Mouse (Mus musculus) CH12.LX (cell line): Measurements from ENCODE around the gene Gm11492.

Experiments
- CHD1 ChIP-seq: IDR thresholded peaks from 2 replicates; pipeline ENCODE4 v1.6.1; 2012; ENCODE audit warnings: low read depth, low read length, improper control_type of control experiment, inconsistent platforms
- CTCF ChIP-seq, 2 experiments: IDR thresholded peaks in 1 of 2; conservative IDR thresholded peaks in 1 of 2; 2 replicates each; pipeline ENCODE4 v1.5.1; 2011 to 2012; ENCODE audit warnings: low read depth in 2 of 2, low read length in 2 of 2, improper control_type of control experiment in 1 of 2, inconsistent platforms in 1 of 2, mild to moderate bottlenecking in 1 of 2, moderate library complexity in 1 of 2
- EP300 ChIP-seq: IDR thresholded peaks from 2 replicates; pipeline ENCODE4 v1.6.1; 2011; ENCODE audit warnings: low read length, improper control_type of control experiment
- GABPA ChIP-seq: IDR thresholded peaks from 2 replicates; pipeline ENCODE4 v1.6.1; 2012; ENCODE audit warnings: low read depth, low read length, improper control_type of control experiment, inconsistent platforms; ENCODE audit not compliant: insufficient replicate concordance
- HCFC1 ChIP-seq: IDR thresholded peaks from 2 replicates; pipeline ENCODE4 v1.6.1; 2012; ENCODE audit warnings: low read depth, mild to moderate bottlenecking, inconsistent platforms, low read length, improper control_type of control experiment
- IRF4 ChIP-seq: IDR thresholded peaks from 2 replicates; pipeline ENCODE4 v1.6.1; 2014; ENCODE audit warnings: low read depth, mild to moderate bottlenecking, inconsistent platforms, low read length, improper control_type of control experiment
- MAFK ChIP-seq: IDR thresholded peaks from 2 replicates; pipeline ENCODE4 v1.6.1; 2011; ENCODE audit warnings: low read length, improper control_type of control experiment; ENCODE audit not compliant: insufficient replicate concordance
- MYC ChIP-seq: IDR thresholded peaks from 2 replicates; pipeline ENCODE4 v1.6.1; 2011; ENCODE audit warnings: low read depth, mild to moderate bottlenecking, improper control_type of control experiment, low read length
- POLR2A ChIP-seq: IDR thresholded peaks from 2 replicates; pipeline ENCODE4 v1.6.1; 2011; ENCODE audit warnings: low read depth, mild to moderate bottlenecking, improper control_type of control experiment, low read length
- RAD21 ChIP-seq: IDR thresholded peaks from 2 replicates; pipeline ENCODE4 v1.6.1; 2011; ENCODE audit warnings: low read depth, mild to moderate bottlenecking, low read length, improper control_type of control experiment, moderate library complexity
- TCF12 ChIP-seq: IDR thresholded peaks from 2 replicates; pipeline ENCODE4 v1.6.1; 2014; ENCODE audit warnings: low read depth, mild to moderate bottlenecking, inconsistent platforms, low read length, improper control_type of control experiment
- USF1 ChIP-seq: IDR thresholded peaks from 2 replicates; pipeline ENCODE4 v1.6.1; 2014; ENCODE audit warnings: low read depth, mild to moderate bottlenecking, inconsistent platforms, low read length, improper control_type of control experiment
- ZKSCAN1 ChIP-seq: IDR thresholded peaks from 2 replicates; pipeline ENCODE4 v1.6.1; 2012; ENCODE audit warnings: low read depth, inconsistent platforms, low read length, improper control_type of control experiment, borderline replicate concordance
- ZMIZ1 ChIP-seq: IDR thresholded peaks from 2 replicates; pipeline ENCODE4 v1.6.1; 2012; ENCODE audit warnings: low read depth, mild to moderate bottlenecking, inconsistent platforms, low read length, improper control_type of control experiment

DNA sequence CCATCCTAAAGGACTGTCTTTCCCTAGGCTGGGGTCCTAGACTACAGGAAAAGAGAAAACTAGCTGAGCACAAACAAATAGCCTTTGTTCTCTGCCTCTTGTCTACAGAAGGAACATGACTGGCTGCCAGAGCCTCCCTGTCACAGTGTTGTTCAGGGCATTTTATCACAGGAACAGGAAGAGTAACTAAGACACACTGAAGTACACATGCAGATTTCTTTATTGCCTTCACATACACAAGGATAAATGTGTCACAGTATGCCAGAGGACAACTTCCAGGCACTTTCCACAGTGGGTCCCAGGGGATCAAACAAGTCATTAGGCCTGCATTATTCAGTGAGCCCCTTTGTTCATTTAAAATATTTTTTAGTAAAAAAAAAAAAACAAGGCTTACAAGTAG is 41.7 kb upstream of the Gm11492 start:
- TF ChIP-seq IRF4 (no peak), GABPA (no peak), EP300 (no peak), CTCF (conservative IDR thresholded peaks at IDR 0.05 in 1 of 2, IDR thresholded peaks at IDR 0.05 in 1 of 2; ENCODE audit: low read depth in 2 of 2, low read length in 2 of 2) (no peak), POLR2A (no peak), USF1 (no peak), ZKSCAN1 (no peak), RAD21 (no peak), MYC (no peak), CHD1 (no peak), MAFK (no peak), HCFC1 (no peak), TCF12 (no peak), ZMIZ1 (no peak)
